Mouse (Mus musculus) inflammation-experienced regulatory T-cells (primary cell): ENCODE data around the gene Rgcc. TPM values are rescaled to one million over a fixed set of nuclear protein-coding genes. Genes with fewer than 3 reads are reported as not detected.

Experiments
- polyA plus RNA-seq, 2 experiments: library from polyadenylated mRNA; unstranded; fragments of 100-300 nt; shearing (Covaris generic); gene quantifications; one replicate each; pipeline ENCODE4 v1.2.1; 2017

Rgcc gene
- 10 to 100 TPM; 29.4 to 59.5 TPM for polyA plus RNA-seq

GRCm38 (mm10) chr14:79301466-79301875 is at the start of gene Rgcc:
TSS of gene Rgcc (minus strand) at chr14:79301645.

Other genes with a start within 250 kb of the Rgcc start
- gene Zfp957, start 54.3 kb downstream of the Rgcc start, polyA plus RNA-seq, result under 1 TPM; 0.76 to 0.87 TPM
- gene Naa16, start 89.1 kb upstream of the Rgcc start, polyA plus RNA-seq, result 10 to 100 TPM; 68.4 to 71.1 TPM
- 1 to 10 TPM; 2.2 to 5.5 TPM for gene Mtrf1, start 96.1 kb upstream of the Rgcc start, polyA plus RNA-seq
- 1 to 10 TPM; 3.7 to 5.7 TPM for gene Kbtbd7, start 124.9 kb upstream of the Rgcc start, polyA plus RNA-seq
- 1 to 10 TPM in 1 of 2 experiments, under 1 TPM in 1; 0.16 to 1.1 TPM for gene Kbtbd6, start 150.2 kb upstream of the Rgcc start, polyA plus RNA-seq
- 100 to 1,000 TPM; 162 to 192 TPM for gene Elf1, start 179.5 kb upstream of the Rgcc start, polyA plus RNA-seq
- gene Wbp4, start 179.9 kb upstream of the Rgcc start, polyA plus RNA-seq, result 10 to 100 TPM; 47.8 to 60.4 TPM